Mouse (Mus musculus) spleen, postnatal 36 days (tissue): ENCODE results near the gene Il2rg.

ENCODE experiments used
- DNase-seq, 2 experiments: peaks; one replicate each; pipeline ENCODE4 v3.0.0; 2022; ENCODE audit warnings: low spot score in 2 of 2, mixed read lengths in 1 of 2

Gene Il2rg

DNA sequence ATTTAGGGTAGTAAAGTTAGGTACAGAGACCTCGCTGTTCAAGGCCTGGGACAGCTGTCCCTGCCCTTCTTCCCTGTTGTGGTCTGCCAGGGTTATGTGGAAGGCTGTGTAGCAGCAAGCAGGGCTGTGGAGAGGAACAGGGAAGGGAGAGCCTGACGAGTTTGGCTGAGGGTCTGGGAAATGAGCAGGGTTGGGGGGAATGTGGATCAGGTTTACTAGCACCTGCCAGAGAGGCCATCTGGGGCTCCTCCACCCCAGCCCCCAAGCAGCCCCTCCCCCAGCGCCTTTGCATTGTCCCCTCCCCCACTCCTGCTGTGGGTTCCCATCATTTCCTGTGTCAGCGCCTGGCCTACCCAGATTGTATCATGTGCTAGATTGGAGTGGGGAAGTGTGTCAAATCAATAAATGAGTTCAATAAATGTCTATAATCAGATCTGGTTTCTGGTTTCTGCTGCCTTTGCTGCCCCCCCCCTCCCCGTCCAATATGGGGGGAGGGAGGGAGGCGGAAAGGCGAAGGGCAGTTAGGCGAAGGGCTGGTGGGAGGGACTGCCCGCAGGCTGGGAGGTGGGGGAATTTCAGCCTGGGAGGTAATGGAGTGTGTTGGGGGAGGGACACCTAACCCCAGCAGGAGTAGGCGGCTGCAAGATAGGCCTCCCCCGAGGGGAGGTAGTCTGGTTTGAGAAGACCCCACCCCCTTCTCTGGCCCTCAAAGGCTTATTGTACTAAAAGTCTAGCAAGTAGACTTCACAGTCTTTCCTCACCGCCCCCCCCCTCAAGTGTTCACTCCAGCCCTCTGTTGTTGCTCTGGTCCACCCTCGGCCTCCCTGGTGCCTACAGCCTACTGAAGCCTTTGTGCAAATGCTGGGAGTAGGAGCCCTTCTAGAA lies 7.4 kb downstream of the Il2rg start:
- no peak for DNase-seq

DNA sequence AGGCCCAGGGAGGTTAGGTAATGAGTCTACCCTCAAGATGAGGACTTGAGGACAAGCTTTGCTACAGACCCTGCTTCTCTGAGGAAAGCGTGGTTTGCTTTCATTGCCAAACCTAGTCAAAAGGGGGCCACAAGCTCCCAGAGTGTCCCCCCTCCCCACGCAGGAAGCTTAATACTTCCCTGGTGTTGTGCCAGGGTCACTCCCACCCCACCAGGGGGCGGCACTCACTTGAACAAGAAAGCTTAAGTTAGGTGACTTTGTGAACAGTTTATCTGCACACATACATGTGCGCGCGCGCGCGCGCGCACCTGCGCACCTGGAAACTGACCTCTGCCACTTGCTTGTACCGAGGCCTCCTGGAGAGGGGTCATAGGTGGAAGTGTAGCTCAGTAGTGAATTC lies 11.5 kb downstream of the Il2rg start:
- peak; percentile 41 to 52 for DNase-seq

DNA sequence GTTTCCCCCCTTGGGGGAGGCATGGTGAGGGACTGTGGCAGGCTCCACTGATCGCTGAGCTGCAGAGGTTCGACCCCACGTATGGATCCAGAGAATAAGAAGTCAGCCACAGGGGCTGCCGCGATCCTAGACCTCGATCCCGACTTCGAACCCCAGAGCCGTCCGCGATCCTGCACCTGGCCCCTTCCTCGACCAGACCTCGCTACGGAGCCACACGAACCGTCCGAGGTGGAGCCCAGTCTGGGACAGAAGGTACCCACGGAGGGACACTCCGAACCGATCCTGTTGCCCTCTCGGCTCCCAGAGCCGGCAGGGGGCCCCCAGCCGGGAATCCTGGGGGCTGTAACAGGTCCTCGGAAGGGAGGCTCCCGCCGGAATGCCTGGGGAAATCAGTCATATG lies 13.3 kb downstream of the Il2rg start:
- no peak for DNase-seq

DNA sequence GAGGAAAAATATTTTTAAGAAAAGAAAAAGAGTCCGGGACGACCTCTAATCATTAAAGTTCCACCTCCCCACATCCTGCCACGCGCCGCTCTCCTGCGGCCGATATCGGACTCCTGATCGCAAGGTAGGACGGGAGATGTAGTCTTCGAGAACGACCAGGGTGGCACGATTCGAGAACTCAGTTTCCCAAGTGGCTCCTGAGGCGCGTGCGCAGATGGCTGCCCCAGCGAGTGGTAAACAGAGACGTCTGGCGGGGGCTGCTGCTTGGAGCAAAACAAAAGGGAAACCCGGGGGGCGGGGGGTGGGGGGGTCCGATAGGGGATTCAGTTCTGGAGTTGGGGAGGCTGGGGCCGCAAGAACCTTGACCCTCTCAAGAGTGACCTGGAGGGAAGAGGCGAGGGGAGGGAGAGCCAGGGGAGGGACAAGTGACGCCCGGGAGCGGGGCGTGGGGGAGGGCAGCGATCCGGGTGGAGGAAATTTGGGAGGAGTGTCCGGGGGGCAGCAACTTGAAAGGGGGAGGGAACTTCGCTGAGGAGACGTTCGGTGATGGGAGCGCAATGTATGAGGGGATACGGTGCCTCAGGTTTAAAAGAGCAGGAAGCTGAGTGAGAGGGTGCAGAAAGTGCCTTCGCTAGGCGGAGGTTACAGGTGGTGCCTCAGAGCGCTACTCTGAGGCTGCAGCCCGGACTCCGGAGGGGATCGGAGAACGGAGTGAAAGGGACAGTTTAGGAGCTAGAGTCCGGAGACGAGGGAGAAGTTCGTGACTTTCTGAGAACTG lies 13.9 kb downstream of the Il2rg start, which contains the start of gene Foxo4:
Foxo4 (plus strand) TSS at position 577 of the 778 bp plus-strand sequence.
- DNase-seq = peak; percentile 90 to 93

DNA sequence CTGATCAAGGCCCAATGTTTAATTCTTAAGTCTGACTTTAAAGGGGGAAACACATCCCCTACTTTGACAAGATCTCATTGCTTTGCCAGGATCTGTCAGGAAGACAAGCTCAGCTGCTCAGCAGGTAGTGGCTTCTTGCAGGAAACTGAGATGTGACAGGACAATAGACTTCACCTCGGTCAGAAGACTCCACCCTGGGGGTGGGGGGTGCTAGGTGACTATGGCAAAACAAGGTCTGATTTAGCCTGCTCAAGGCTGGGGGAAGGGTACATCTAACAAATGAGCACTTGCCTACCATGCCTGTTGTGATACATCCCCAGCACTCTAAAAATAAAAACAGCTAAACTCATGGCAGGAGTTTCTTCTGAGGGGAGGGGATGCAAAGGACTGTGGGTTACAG lies 23.0 kb downstream of the Il2rg start:
- DNase-seq = no peak

DNA sequence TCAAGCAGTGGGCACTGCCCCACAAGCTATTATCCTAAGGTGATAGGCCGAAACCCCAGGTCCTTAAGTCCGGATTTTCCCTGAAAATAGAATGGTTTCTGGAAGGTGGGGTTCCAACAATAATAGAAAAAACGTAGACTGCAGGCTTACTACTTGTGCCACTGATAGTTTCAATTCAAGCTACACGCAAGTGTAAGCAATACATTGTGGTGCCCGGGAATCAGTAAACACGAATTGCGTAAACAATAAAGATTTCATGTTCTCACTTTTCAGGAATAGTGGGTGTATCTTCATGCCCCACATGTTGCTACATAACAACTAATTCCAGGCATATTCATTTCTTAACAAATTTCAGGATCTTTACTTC lies 45.3 kb downstream of the Il2rg start:
- no peak for DNase-seq

DNA sequence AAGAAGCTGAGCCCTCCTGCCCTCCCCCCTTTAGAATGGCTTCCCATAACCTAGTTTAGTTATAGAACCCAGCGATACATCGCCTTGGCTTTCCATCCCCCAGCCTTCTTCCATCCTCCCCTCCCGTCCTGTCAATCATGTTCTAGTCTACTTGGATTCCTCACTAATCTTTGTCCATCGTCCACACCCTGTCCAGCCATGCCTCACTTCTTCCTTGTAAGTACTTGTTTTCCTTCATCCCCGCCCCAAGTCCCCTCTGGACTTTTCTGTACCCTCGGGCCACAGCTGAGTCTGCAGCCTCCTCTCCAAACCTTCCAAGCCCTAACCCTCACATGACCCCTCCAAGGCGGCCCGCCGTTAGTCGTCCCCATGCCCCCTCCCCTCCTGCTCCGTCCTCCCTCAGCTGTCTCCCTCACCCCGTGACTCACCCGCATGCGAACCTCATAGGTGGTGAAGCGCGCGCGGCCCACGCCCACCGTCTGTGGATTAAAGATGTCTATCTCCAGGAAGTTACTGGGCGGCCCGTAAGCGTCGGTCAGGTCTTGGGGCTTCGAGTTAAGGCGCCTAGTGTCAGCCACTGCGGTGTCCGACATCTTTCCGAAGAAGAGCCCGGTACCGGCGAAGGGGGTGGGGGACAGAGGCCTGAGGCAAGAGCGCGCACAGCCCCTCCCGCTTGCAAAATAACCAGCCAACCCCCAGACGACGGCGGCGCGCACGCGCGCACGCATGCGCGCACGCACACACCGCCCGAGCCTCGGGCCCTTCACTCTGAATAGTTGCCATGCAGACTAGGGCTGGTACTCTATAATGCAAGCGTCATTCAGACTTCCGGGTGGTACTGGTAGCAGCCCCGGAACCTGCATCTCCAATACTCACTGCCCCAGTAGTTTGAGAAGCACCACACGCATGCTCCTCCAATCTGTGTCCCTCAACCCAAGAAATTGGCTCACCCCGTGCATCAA lies 45.9 kb downstream of the Il2rg start, which contains the start of gene Snx12:
Snx12 (minus strand) TSS at position 730 of the 962 bp plus-strand sequence.
- DNase-seq = peak; percentile 83 to 85
